Mouse (Mus musculus) hindbrain, embryonic 12.5 days (tissue): ENCODE data around the gene Adgrb2. TPM values are rescaled to one million over a fixed set of nuclear protein-coding genes. Genes with fewer than 3 reads are reported as not detected.

ENCODE experiments used
- ATAC-seq: fragments of 200-750 bp; cut with Nextera tagmentation; 2 replicates; pipeline ENCODE4 v1.8.0; 2017; ENCODE audit warnings: moderate TSS enrichment; ENCODE audit not compliant: low FRiP score
- H3K27ac ChIP-seq: fragments of 300-500 bp; sonication (generic); 2 replicates; pipeline ENCODE4 v1.5.1; 2016; ENCODE audit warnings: mild to moderate bottlenecking
- H3K27me3 ChIP-seq: fragments of 300-500 bp; sonication (generic); 2 replicates; pipeline ENCODE4 v1.6.1; 2016; ENCODE audit warnings: mild to moderate bottlenecking
- H3K36me3 ChIP-seq: fragments of 300-500 bp; sonication (generic); 2 replicates; pipeline ENCODE4 v1.6.1; 2016; ENCODE audit warnings: mild to moderate bottlenecking
- H3K4me1 ChIP-seq: fragments of 300-500 bp; sonication (generic); 2 replicates; pipeline ENCODE4 v1.6.1; 2016
- H3K4me2 ChIP-seq: fragments of 300-500 bp; sonication (generic); replicated peaks from 2 replicates; pipeline ENCODE4 v1.6.1; 2016; ENCODE audit warnings: mild to moderate bottlenecking
- H3K4me3 ChIP-seq: fragments of 300-500 bp; sonication (generic); 2 replicates; pipeline ENCODE4 v1.5.1; 2016; ENCODE audit warnings: mild to moderate bottlenecking
- H3K9ac ChIP-seq: fragments of 300-500 bp; sonication (generic); 2 replicates; pipeline ENCODE4 v1.6.1; 2016; ENCODE audit warnings: mild to moderate bottlenecking, moderate library complexity
- H3K9me3 ChIP-seq: fragments of 300-500 bp; sonication (generic); replicated peaks from 2 replicates; pipeline ENCODE4 v1.6.1; 2016; ENCODE audit warnings: mild to moderate bottlenecking
- WGBS: fragments of 180-500 bp; shearing (Covaris S2); methylation state at CpG from one replicate; pipeline ENCODE4 v1.1.7; 2016; 5-methylcytosine and 5-hydroxymethylcytosine counted together
- polyA plus RNA-seq: library from polyadenylated mRNA; unstranded; fragments of >200 nt; fragmentation: Nextera tagmentation; extraction: Ambion mirVana; gene quantifications from 2 replicates; pipeline ENCODE4 v1.2.1, GENCODE M21; 2016

Gene Adgrb2
- polyA plus RNA-seq, 1 experiment from 2014 or later = 12.6 TPM

GRCm38 (mm10) chr4:129974285-129974684 is 10.4 kb upstream of the Adgrb2 start:
- Histone ChIP-seq H3K27me3 (peaks cover 18% of the 10 kb centered on the region), H3K4me2 (no peak overlapping the region), H3K4me3 (no peak overlapping the region), H3K4me1 (peaks cover 20% of the 10 kb centered on the region), H3K9ac (no peak overlapping the region; the same call in 1 of the 2 replicates), H3K9me3 (no peaks in the 10 kb centered on the region), H3K36me3 (no peaks in the 10 kb centered on the region), H3K27ac (no peak overlapping the region)
- ATAC-seq = no peak
- 62% methylated on average over 9 of the region's 9 CpGs for WGBS

GRCm38 (mm10) chr4:129977256-129977655 is 7.4 kb upstream of the Adgrb2 start:
- 62% methylated on average over 4 of the region's 4 CpGs for WGBS
- no peak overlapping the region for H3K27ac ChIP-seq
- no peak for ATAC-seq
- H3K9me3 ChIP-seq = no peaks in the 10 kb centered on the region
- H3K4me1 ChIP-seq = peaks cover 21% of the 10 kb centered on the region
- H3K4me3 ChIP-seq = no peak overlapping the region
- H3K27me3 ChIP-seq = peaks cover 29% of the 10 kb centered on the region
- H3K4me2 ChIP-seq = no peak overlapping the region
- no peaks in the 10 kb centered on the region for H3K36me3 ChIP-seq
- H3K9ac ChIP-seq = no peak overlapping the region; the same call in 1 of the 2 replicates

- no peak overlapping the region for H3K4me2 ChIP-seq
- 66% methylated on average over 4 of the region's 4 CpGs for WGBS
- peaks cover 28% of the 10 kb centered on the region for H3K27me3 ChIP-seq
- no peak overlapping the region for H3K4me3 ChIP-seq
- peaks cover 26% of the 10 kb centered on the region for H3K4me1 ChIP-seq
- no peak overlapping the region for H3K27ac ChIP-seq
- no peaks in the 10 kb centered on the region for H3K36me3 ChIP-seq
- no peak for ATAC-seq
- no peak overlapping the region for H3K9ac ChIP-seq
- H3K9me3 ChIP-seq = no peaks in the 10 kb centered on the region
Measured at GRCm38 (mm10) chr4:129978227-129978626, 6.4 kb upstream of the Adgrb2 start.

GRCm38 (mm10) chr4:129978930-129979329 is 5.7 kb upstream of the Adgrb2 start:
- H3K4me1 ChIP-seq = peaks cover 31% of the 10 kb centered on the region
- ATAC-seq = no peak

GRCm38 (mm10) chr4:129981657-129982056 is 3.0 kb upstream of the Adgrb2 start:
- Histone ChIP-seq H3K4me1 (peaks cover 44% of the 10 kb centered on the region), H3K9ac (no peak overlapping the region), H3K4me2 (no peak overlapping the region), H3K27me3 (peaks cover 29% of the 10 kb centered on the region), H3K4me3 (no peak overlapping the region), H3K27ac (no peak overlapping the region; the same call in 1 of the 2 replicates), H3K9me3 (no peaks in the 10 kb centered on the region), H3K36me3 (no peaks in the 10 kb centered on the region)
- no peak for ATAC-seq
- 29% methylated on average over 11 of the region's 11 CpGs for WGBS

More at GRCm38 (mm10) chr4:129978930-129979329, 5.7 kb upstream of the Adgrb2 start:
- no peaks in the 10 kb centered on the region for H3K36me3 ChIP-seq
- no peak overlapping the region for H3K4me3 ChIP-seq
- peaks cover 21% of the 10 kb centered on the region for H3K27me3 ChIP-seq
- H3K9me3 ChIP-seq = no peaks in the 10 kb centered on the region
- no peak overlapping the region for H3K4me2 ChIP-seq
- no peak overlapping the region for H3K9ac ChIP-seq
- 68% methylated on average over 4 of the region's 4 CpGs for WGBS
- no peak overlapping the region for H3K27ac ChIP-seq

GRCm38 (mm10) chr4:129983046-129983445 is 1.6 kb upstream of the Adgrb2 start:
- Histone ChIP-seq H3K27ac (no peak overlapping the region), H3K4me1 (peaks cover 58% of the 10 kb centered on the region), H3K9me3 (no peaks in the 10 kb centered on the region), H3K9ac (no peak overlapping the region), H3K36me3 (no peaks in the 10 kb centered on the region), H3K4me3 (no peak overlapping the region), H3K4me2 (no peak overlapping the region), H3K27me3 (peaks cover 37% of the 10 kb centered on the region)
- ATAC-seq = no peak
- 16% methylated on average over 5 of the region's 5 CpGs for WGBS

- Histone ChIP-seq H3K4me2 (peak overlapping the region; percentile 91), H3K9ac (peak overlapping the region; percentile 89), H3K27me3 (peaks cover 45% of the 10 kb centered on the region), H3K27ac (peak overlapping the region; percentile 71), H3K36me3 (no peaks in the 10 kb centered on the region), H3K4me3 (peak overlapping the region; percentile 78), H3K4me1 (peaks cover 62% of the 10 kb centered on the region), H3K9me3 (no peaks in the 10 kb centered on the region)
- 5% methylated on average over 15 of the region's 15 CpGs for WGBS
- peak; percentile 25 for ATAC-seq
Measured at GRCm38 (mm10) chr4:129983764-129984420, 778 bp upstream of the Adgrb2 start.

- Histone ChIP-seq H3K27me3 (peaks cover 50% of the 10 kb centered on the region), H3K4me2 (peak overlapping the region; percentile 91), H3K4me3 (peak overlapping the region; percentile 78), H3K27ac (peak overlapping the region; percentile 74), H3K9ac (peak overlapping the region; percentile 89), H3K9me3 (no peaks in the 10 kb centered on the region), H3K36me3 (no peaks in the 10 kb centered on the region), H3K4me1 (peaks cover 67% of the 10 kb centered on the region)
- under 1% methylated on average over 36 of the region's 48 CpGs for WGBS
- peak; percentile 17; the same call in 1 of the 2 replicates for ATAC-seq
Measured at GRCm38 (mm10) chr4:129985161-129985670, 546 bp downstream of the Adgrb2 start.

- Histone ChIP-seq H3K9ac (peak overlapping the region; percentile 89), H3K27ac (peak overlapping the region; percentile 74), H3K36me3 (no peaks in the 10 kb centered on the region), H3K9me3 (no peaks in the 10 kb centered on the region), H3K4me3 (peak overlapping the region; percentile 78), H3K4me1 (peaks cover 71% of the 10 kb centered on the region), H3K4me2 (peak overlapping the region; percentile 91), H3K27me3 (peaks cover 47% of the 10 kb centered on the region)
- WGBS = under 1% methylated on average over 58 of the region's 58 CpGs
- ATAC-seq = 0 out of 2 replicates have a peak, but pooled peaks have one; percentile 3
Measured at GRCm38 (mm10) chr4:129985671-129986441, 1.2 kb downstream of the Adgrb2 start.

GRCm38 (mm10) chr4:129987825-129988504 is 3.3 kb downstream of the Adgrb2 start:
- Histone ChIP-seq H3K4me1 (peaks cover 56% of the 10 kb centered on the region), H3K27me3 (peaks cover 43% of the 10 kb centered on the region), H3K9ac (peak overlapping the region; percentile 65), H3K4me2 (peak overlapping the region; percentile 91), H3K4me3 (peak overlapping the region; percentile 40), H3K9me3 (no peaks in the 10 kb centered on the region), H3K36me3 (peaks cover 9% of the 10 kb centered on the region), H3K27ac (peak overlapping the region; percentile 62)
- peak; percentile 23 for ATAC-seq
- under 1% methylated on average over 50 of the region's 53 CpGs for WGBS

GRCm38 (mm10) chr4:129989925-129990324 is 5.3 kb downstream of the Adgrb2 start:
- Histone ChIP-seq H3K4me1 (peaks cover 46% of the 10 kb centered on the region), H3K27me3 (peaks cover 46% of the 10 kb centered on the region), H3K36me3 (peaks cover 18% of the 10 kb centered on the region), H3K9me3 (no peaks in the 10 kb centered on the region), H3K9ac (no peak overlapping the region), H3K4me2 (no peak overlapping the region), H3K27ac (no peak overlapping the region; the same call in 1 of the 2 replicates), H3K4me3 (no peak overlapping the region)
- no peak for ATAC-seq
- WGBS = 55% methylated on average over 4 of the region's 4 CpGs

- Histone ChIP-seq H3K4me1 (peaks cover 28% of the 10 kb centered on the region), H3K4me2 (no peak overlapping the region), H3K27me3 (peaks cover 39% of the 10 kb centered on the region)
Measured at GRCm38 (mm10) chr4:129992720-129993119, 8.1 kb downstream of the Adgrb2 start.

More at GRCm38 (mm10) chr4:129992720-129993119, 8.1 kb downstream of the Adgrb2 start:
- WGBS = 78% methylated on average over 16 of the region's 16 CpGs
- Histone ChIP-seq H3K36me3 (peaks cover 18% of the 10 kb centered on the region), H3K27ac (no peak overlapping the region), H3K9me3 (no peaks in the 10 kb centered on the region), H3K4me3 (no peak overlapping the region), H3K9ac (no peak overlapping the region)
- ATAC-seq = no peak
